Mouse (Mus musculus): Measurements from ENCODE around the gene Msh5. TPM values are rescaled to one million over a fixed set of nuclear protein-coding genes. Genes with fewer than 3 reads are reported as not detected.

Gene Msh5
- polyA plus RNA-seq, 1 experiment from 2014 or later, result 3.2 TPM

GRCm38 (mm10) chr17:35052271-35052798, 5.8 kb upstream of the Msh5 start:
- no peaks in the 10 kb centered on the region for H3K9me3 ChIP-seq
- H3K4me2 ChIP-seq (replicated peaks), result peak overlapping the region; percentile 49
- peak overlapping the region; percentile 92 for H3K27ac ChIP-seq (replicated peaks)
- ATAC-seq (replicated peaks), result no peak
- H3K4me1 ChIP-seq, result peaks cover 31% of the 10 kb centered on the region
- WGBS, result 79% methylated on average over 12 of the region's 12 CpGs
- H3K9ac ChIP-seq (replicated peaks), result peak overlapping the region; percentile 60; the same call in 1 of the 2 replicates
- H3K36me3 ChIP-seq, result peaks cover 19% of the 10 kb centered on the region
- no peaks in the 10 kb centered on the region for H3K27me3 ChIP-seq
- H3K4me3 ChIP-seq, result peak overlapping the region; percentile 43; the same call in 1 of the 2 replicates

- peak; percentile 50 for ATAC-seq (replicated peaks)
- Histone ChIP-seq H3K27ac (replicated peaks) (peak overlapping the region; percentile 92), H3K36me3 (peaks cover 16% of the 10 kb centered on the region), H3K9me3 (no peaks in the 10 kb centered on the region), H3K4me2 (replicated peaks) (peak overlapping the region; percentile 49), H3K27me3 (no peaks in the 10 kb centered on the region), H3K9ac (replicated peaks) (peak overlapping the region; percentile 60), H3K4me1 (peaks cover 36% of the 10 kb centered on the region), H3K4me3 (peak overlapping the region; percentile 43)
- 2% methylated on average over 21 of the region's 21 CpGs for WGBS
These were observed 4.9 kb upstream of the Msh5 start for GRCm38 (mm10) chr17:35051156-35052086.

DNA sequence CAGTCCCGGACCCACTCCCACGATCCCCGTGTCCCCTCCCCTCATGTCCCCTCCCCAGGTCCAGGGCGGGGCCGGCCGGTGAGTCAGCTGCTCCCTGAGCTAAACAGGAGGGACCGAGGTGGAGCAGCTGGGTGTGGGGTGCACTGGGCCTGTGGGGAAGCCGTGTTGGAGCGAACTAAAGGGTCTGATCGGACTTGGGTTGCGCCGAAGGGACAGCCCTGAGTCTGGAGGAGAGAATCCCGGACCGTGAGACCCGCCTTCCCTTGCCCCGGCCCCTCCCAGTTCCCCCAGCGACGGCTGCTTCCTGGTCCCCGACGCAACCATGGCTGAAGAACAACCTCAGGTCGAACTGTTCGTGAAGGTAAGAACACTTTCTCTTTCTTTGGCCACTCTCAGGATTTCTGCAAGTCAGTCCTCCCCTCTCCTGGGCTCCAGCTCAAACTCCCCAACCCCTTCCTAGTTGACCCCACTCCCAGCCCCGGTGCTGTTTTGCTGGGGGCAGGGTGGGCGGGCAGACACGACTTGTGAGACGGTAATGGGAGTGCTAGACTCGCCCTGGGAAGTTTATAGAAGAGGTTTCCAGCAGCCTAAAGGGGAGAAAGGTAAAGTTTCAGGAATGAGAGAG, 3.7 kb upstream of the Msh5 start:
- Histone ChIP-seq H3K27me3 (no peaks in the 10 kb centered on the region), H3K4me1 (peaks cover 44% of the 10 kb centered on the region), H3K9me3 (no peaks in the 10 kb centered on the region), H3K4me2 (replicated peaks) (peak overlapping the region; percentile 58), H3K36me3 (peaks cover 12% of the 10 kb centered on the region), H3K4me3 (peak overlapping the region; percentile 43), H3K9ac (replicated peaks) (peak overlapping the region; percentile 48), H3K27ac (replicated peaks) (peak overlapping the region; percentile 81)
- under 1% methylated on average over 27 of the region's 27 CpGs for WGBS
- ATAC-seq (replicated peaks), result no peak

DNA sequence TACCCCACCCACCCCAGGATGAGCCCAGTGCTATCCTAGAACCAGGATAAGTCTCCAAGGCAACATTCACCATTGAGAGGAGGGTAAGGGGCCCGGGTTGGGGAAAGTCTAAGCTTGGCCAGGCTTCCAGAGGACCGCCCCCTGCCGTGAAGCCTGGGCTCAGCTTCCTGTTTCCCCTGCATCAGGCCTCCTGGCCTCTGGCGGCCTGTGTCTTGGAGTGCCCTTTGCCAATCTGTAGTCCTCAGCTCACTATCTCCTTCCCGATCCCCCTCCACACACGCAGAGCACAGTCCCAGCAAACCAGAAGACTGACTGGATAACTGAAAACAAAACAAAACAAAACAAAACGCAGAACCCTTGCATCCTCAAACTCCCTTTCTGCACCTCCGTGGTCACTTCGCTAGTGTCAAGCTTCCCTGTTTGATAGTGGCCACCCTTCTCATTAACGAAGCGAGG, 3.0 kb upstream of the Msh5 start, which contains the start of gene Clic1:
Gene Clic1 (plus strand): TSS at position 406 of the 456 bp plus-strand sequence.
- H3K9me3 ChIP-seq, result no peaks in the 10 kb centered on the region
- H3K36me3 ChIP-seq, result peaks cover 12% of the 10 kb centered on the region
- peak within 1 kb of the TSS; percentile 58 for H3K4me2 ChIP-seq (replicated peaks)
- peaks cover 44% of the 10 kb centered on the region for H3K4me1 ChIP-seq
- peak within 1 kb of the TSS; percentile 43 for H3K4me3 ChIP-seq
- ATAC-seq (replicated peaks), result no peak
- H3K27me3 ChIP-seq, result no peaks in the 10 kb centered on the region
- WGBS, result 4% methylated on average over 11 of the region's 11 CpGs
- H3K9ac ChIP-seq (replicated peaks), result peak within 1 kb of the TSS; percentile 48
- peak within 1 kb of the TSS; percentile 81 for H3K27ac ChIP-seq (replicated peaks)

GRCm38 (mm10) chr17:35048932-35049440, 2.4 kb upstream of the Msh5 start:
- H3K36me3 ChIP-seq, result peaks cover 7% of the 10 kb centered on the region; the same call in 1 of the 2 replicates
- peak overlapping the region; percentile 81; the same call in 1 of the 2 replicates for H3K27ac ChIP-seq (replicated peaks)
- no peak overlapping the region for H3K4me3 ChIP-seq
- peaks cover 44% of the 10 kb centered on the region for H3K4me1 ChIP-seq
- H3K27me3 ChIP-seq, result no peaks in the 10 kb centered on the region
- H3K9me3 ChIP-seq, result no peaks in the 10 kb centered on the region
- WGBS, result 80% methylated on average over 5 of the region's 5 CpGs
- H3K4me2 ChIP-seq (replicated peaks), result no peak overlapping the region
- H3K9ac ChIP-seq (replicated peaks), result no peak overlapping the region
- ATAC-seq (replicated peaks), result no peak

DNA sequence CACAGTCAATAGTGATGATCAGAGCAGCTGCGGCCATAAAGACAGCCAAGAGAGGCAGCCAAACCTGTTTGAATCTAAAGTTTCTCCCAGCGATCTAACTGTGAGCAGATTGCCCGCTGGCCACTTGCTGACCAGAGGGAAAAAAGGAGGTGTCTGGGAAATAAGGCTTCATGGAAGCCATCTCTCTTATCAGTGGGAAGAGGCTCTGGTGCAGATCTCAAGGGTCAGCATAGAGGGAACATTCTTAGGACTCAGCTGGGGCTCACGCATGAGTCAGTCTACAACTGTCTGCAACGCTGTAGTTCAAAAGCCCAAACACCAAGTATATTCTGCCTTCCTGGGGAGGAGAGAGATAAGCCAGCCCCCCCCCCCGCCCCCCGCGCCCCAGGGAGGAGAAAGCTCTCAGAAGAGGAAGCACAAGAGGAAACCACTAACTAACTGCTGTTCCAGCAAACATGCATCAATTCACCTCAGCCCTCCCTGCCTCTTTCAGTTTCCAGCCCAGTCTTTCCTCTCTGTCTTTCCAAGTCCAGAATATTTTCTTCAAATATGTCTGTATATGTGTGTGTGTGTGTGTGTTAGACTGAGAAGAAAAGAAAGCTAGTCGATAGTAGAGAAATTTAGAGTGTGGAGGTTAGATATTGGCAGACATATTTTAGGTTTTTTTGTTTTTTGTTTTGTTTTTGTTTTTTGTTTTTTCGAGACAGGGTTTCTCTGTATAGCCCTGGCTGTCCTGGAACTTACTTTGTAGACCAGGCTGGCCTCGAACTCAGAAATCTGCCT, 1.8 kb upstream of the Msh5 start:
- H3K9ac ChIP-seq (replicated peaks), result no peak overlapping the region

GRCm38 (mm10) chr17:35047688-35048087, 1.1 kb upstream of the Msh5 start:
- H3K36me3 ChIP-seq, result 0 out of 2 replicates have a peak, but pooled peaks cover under 1% of the 10 kb centered on the region
- no peaks in the 10 kb centered on the region for H3K9me3 ChIP-seq
- 63% methylated on average over 1 of the region's 1 CpGs for WGBS
- H3K4me3 ChIP-seq, result no peak overlapping the region
- H3K9ac ChIP-seq (replicated peaks), result no peak overlapping the region
- H3K4me1 ChIP-seq, result peaks cover 44% of the 10 kb centered on the region
- peak overlapping the region; percentile 7; the same call in 1 of the 2 replicates for H3K27ac ChIP-seq (replicated peaks)
- H3K4me2 ChIP-seq (replicated peaks), result no peak overlapping the region
- no peaks in the 10 kb centered on the region for H3K27me3 ChIP-seq
- no peak for ATAC-seq (replicated peaks)

More for the DNA sequence above, 1.8 kb upstream of the Msh5 start:
- ATAC-seq (replicated peaks), result no peak
- 46% methylated on average over 11 of the region's 11 CpGs for WGBS
- Histone ChIP-seq H3K36me3 (0 out of 2 replicates have a peak, but pooled peaks cover 4% of the 10 kb centered on the region), H3K4me2 (replicated peaks) (no peak overlapping the region), H3K27me3 (no peaks in the 10 kb centered on the region), H3K9me3 (no peaks in the 10 kb centered on the region), H3K4me1 (peaks cover 44% of the 10 kb centered on the region), H3K27ac (replicated peaks) (peak overlapping the region; percentile 7; the same call in 1 of the 2 replicates), H3K4me3 (no peak overlapping the region)

DNA sequence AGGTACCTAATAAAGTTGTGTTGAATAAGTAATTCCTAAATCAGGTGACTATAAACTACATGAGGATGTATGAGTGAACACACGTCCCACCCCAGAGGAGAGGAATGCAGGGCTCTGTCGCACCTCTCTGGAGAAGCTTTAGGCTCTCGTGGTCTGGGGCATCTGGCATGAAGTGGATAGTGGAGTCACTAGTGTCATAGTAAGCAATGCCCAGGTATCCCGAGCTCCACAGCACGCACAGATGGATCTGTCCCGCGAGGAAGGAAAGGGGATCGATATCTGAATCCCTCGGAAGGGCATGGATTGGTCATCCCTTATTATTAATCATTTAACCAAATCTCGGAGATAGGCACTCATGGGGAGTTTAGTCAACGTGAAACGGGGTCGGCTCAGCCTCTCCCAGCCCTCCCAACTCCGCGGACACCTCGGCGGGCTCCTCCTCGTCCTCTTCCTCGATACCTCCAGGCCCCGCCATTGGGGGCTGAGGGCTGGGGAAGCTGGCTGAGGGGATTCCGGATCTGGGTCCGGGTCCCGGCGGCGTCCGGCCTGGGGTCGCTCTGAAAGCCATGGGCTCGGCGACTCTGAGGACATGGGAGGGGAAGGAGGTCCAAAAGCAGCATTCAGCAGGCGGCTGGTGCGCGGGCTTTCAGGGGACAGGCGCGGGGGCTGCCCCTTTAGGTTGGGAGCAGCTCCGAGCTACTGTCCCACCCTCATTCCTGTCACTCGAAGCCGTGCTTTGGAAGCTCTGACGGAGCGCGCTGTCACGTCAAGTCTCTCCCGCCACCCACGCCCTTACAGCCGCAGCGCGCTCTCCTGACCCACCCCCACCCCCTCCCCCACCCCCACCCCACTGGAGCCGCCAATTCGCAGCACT, 501 bp downstream of the Msh5 start:
- WGBS, result 6% methylated on average over 48 of the region's 48 CpGs
- H3K27me3 ChIP-seq, result no peaks in the 10 kb centered on the region

DNA sequence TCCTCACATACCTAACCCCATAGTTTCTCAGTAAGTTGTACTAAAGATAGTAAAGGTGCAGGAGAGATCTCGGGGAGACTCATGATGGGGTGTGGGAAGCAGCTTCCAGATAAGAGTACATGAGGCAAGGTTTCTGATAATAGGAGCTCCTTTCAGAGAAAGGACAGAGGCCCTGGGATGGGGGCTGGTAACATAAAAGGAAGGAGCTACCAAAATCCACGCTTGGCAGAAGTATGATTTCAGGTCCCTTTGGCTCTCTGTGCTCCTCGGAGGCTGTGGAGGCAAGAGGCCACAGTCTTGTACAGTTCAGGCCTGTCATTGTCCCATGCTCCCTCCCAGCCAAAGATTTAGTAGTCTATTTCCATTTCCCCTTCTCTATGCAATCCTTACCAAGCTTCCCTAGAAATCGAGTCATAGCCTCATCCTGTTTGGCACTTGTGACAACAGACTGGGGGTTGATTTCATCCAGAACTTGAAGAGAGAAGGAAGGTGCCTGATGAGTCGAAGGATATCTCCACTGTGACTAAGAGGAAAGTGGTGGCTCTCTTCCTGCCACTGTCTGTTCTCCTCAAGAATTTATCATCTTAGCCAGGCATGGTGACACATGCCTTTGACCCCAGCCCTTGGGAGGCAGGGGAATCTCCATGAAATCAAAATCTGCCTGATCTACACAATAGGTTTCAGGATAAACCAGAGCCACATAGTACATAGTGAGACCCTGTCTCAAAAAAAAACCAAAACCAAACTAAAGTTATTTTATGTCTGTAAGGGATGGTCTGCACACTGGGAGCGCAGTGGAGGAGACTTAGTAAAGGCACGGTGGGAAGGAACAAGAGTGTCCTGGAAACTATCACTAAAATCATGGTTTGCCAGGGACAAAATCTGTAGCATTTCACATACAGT, 1.4 kb downstream of the Msh5 start:
- Histone ChIP-seq H3K36me3 (no peaks in the 10 kb centered on the region), H3K27ac (replicated peaks) (no peak overlapping the region), H3K27me3 (no peaks in the 10 kb centered on the region), H3K4me1 (peaks cover 24% of the 10 kb centered on the region), H3K4me2 (replicated peaks) (peak overlapping the region; percentile 84), H3K9me3 (no peaks in the 10 kb centered on the region), H3K4me3 (peak overlapping the region; percentile 48), H3K9ac (replicated peaks) (no peak overlapping the region; the same call in 1 of the 2 replicates)
- WGBS, result 87% methylated on average over 7 of the region's 7 CpGs
- no peak for ATAC-seq (replicated peaks)

More for the DNA sequence above, 501 bp downstream of the Msh5 start:
- ATAC-seq (replicated peaks), result peak; percentile 79
- H3K9ac ChIP-seq (replicated peaks), result peak overlapping the region; percentile 65
- H3K4me3 ChIP-seq, result peak overlapping the region; percentile 48
- H3K4me1 ChIP-seq, result peaks cover 30% of the 10 kb centered on the region
- no peaks in the 10 kb centered on the region for H3K9me3 ChIP-seq
- H3K36me3 ChIP-seq, result no peaks in the 10 kb centered on the region
- H3K4me2 ChIP-seq (replicated peaks), result peak overlapping the region; percentile 84
- peak overlapping the region; percentile 63 for H3K27ac ChIP-seq (replicated peaks)

- no peak for ATAC-seq (replicated peaks)
- Histone ChIP-seq H3K9me3 (no peaks in the 10 kb centered on the region), H3K4me3 (no peak overlapping the region), H3K27me3 (no peaks in the 10 kb centered on the region), H3K9ac (replicated peaks) (no peak overlapping the region), H3K4me2 (replicated peaks) (no peak overlapping the region), H3K27ac (replicated peaks) (no peak overlapping the region), H3K4me1 (peaks cover 13% of the 10 kb centered on the region; the same call in 1 of the 2 replicates), H3K36me3 (no peaks in the 10 kb centered on the region)
- WGBS, result 89% methylated on average over 4 of the region's 4 CpGs
These were observed 2.8 kb downstream of the Msh5 start for GRCm38 (mm10) chr17:35043794-35044193.

Measured in forebrain, embryonic 15.5 days (tissue).